Mouse (Mus musculus) embryonic stem cell, embryonic (primary cell): Measurements from ENCODE around the gene Hmcn1.

Experiments
- CTCF ChIA-PET, 4 experiments: fragments of 300-600 bp in 2 of 4; fragments of 350-600 bp in 2 of 4; sonication (Branson Sonifier 250); formaldehyde crosslinking; loops; one replicate each; lab custom pipeline; 2022; ENCODE audit warnings: inconsistent platforms in 2 of 4; lab: Charles Lee
- POLR2A ChIA-PET, 4 experiments: fragments of 300-600 bp in 2 of 4; fragments of 350-600 bp in 2 of 4; sonication (Branson Sonifier 250); formaldehyde crosslinking; loops; one replicate each; lab custom pipeline; 2022; ENCODE audit warnings: antibody characterized with exemption in 4 of 4, inconsistent platforms in 1 of 4; lab: Charles Lee

Gene Hmcn1

DNA sequence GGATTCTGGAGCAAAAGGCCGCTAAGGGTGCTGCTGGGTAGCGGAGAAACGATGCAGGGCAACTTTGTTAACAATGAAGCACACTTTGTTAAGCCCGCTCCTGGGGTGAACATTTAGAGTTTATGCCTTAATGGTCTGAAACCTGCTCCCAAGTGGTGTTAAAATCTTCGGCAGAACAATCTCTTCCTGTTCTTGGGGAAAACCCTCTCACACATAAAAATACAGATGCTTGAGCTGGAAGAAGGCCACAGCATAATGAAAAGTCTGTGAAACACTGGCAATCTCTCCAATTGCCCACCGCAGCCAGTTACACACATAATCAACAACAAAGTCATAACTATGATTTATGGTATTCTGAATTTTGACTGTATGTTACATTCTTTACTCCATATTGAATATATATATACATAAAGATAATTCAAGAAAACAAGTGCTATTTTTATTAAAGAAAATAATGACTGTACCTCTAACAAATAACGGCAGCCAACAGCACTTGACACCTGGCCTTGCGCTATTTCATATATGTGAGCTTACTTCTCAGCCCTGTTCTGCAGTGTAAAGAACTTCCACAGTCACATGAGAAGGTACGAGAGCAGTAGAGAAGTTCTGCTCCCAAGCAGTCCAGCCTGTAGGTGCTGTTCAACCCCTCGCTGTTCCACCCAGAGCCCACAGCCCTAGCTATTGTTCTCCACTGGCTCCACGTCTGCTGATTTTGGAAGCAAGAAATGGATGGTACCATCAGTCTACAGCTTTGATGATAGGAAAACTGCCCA is 177.0 kb downstream of the Hmcn1 start:
- CTCF ChIA-PET: interaction anchor here in 1 of 4 experiments (0.8 to 1.0 kb wide), 2 partner anchors 36 to 1779 kb away, joined by 4 to 15 read pairs; no protein-coding TSS in a partner anchor
- POLR2A ChIA-PET: interaction anchor here in 1 of 4 experiments (0.7 kb wide), 1 partner anchor 13 kb away, joined by 3 read pairs; no protein-coding TSS in a partner anchor

DNA sequence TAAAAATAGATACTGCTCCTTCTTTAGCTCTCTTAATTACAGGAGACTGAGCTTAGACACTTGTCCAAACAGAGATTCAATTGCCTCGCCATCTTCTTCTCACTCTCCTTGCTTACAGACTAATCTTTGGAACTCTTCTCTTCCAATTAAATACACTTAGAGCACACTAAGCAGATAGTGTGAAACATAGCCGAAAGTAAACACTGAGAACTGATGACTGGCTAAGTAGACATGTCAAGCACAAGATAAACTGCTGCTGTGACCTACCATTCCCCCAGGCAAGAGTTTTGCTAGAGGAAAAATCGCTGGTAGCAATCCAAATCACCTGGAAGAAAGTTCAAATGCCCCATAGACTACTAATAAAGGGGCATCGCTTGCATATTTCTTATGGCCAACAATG is 178.3 kb downstream of the Hmcn1 start:
- CTCF ChIA-PET: no interaction called here

DNA sequence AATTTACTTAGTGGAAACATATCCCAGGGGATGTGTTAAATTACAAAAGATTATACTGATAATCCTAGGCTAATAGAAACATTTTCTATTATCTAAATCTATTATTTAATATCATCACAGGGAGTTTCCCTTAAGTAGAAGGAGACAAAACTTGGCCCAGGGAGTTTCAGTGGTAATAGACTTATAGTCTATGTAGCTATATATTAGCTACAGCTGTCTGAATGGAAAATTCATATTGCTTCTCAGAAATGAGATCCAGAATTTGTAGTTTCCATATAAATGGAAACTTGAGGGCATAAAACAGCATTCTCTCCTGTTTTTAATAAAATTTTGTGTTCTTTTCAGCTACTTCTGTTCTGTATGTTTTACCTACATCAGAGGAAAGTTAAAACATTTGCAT is 179.9 kb downstream of the Hmcn1 start:
- CTCF ChIA-PET: no interaction called here
- POLR2A ChIA-PET: no interaction called here

More for the DNA sequence above, 178.3 kb downstream of the Hmcn1 start:
- POLR2A ChIA-PET: no interaction called here

DNA sequence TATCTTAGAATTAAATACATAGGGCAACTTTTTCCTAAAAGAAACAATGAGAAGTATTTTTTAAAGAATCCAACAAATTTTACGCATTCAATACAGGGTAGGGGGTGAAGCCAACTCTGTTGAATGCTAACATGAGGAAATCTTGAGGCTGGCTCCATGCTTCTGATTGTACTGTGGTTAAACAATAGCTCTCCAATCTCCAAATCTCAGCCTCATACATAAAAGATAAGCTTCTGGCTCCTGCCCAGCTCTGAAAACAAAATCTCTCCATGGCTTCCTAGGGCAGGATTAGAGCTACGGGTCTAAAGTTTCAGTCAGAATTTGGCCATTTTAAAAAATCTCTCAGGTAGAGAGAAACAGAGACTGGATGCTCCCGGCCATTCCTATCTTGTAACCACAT is 186.4 kb downstream of the Hmcn1 start:
- ChIA-PET POLR2A (no interaction called here), CTCF (no interaction called here)

DNA sequence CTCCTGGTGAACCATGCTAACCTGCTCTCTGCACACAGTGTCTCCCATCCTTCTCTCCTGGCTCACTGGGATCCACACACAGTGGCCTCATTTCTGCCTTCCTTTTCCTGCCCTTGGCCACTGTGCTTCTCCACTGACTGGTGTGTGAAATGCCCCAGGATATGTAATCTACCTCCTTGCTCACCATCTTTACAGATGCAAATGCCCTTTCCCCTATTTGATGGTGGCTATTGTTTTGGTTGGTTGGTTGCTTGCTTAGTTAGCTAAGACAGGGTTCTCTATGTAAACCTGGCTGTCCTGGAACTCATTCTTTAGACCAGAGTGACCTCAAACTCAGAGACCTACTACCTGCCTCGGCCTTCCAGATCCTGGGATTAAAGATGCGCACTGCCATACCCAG is 187.8 kb downstream of the Hmcn1 start:
- ChIA-PET POLR2A (interaction anchor here in 1 of 4 experiments (0.8 kb wide), 1 partner anchor 195 kb away, joined by 3 read pairs; no protein-coding TSS in a partner anchor), CTCF (no interaction called here)

DNA sequence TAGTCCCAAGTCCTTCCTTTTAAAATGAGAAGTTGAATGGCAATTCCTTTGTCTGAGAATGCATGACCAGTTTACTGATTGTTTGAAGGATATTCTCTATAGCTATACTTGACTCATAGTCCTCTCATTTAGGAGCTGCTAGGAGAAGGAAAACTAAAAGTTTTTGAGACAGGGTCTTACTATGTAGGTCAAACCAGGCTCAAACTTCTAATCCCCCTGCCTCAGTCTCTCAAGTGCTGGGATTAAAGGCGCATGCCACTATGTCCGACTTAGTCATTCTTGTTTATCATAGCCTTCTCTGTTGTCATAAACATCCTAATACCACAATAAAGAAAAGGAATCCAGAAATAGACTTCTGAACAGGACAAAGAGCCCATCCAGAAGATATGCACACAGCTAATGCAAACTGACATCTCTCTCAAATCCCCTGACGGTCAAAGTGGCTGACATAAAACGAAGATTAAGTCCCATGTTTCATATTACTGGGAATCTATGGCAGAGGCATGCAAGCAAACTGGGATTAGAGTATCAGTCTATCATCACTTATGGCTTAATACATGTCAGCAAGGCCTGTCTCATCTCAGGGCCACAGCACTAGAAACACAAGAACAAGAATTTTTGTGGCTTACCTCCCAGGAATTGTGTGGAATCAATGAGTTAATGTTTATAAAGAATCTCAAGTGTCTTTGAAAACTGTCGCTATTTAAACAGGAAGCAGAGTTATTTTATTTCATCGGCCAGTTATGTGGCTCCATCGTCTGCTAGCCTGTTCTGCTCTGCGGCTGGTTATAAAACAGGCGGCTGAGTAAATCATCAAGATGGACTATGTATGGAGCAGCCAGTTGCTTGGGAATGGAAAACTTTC is 188.8 kb downstream of the Hmcn1 start:
- CTCF ChIA-PET: no interaction called here
- POLR2A ChIA-PET: no interaction called here

DNA sequence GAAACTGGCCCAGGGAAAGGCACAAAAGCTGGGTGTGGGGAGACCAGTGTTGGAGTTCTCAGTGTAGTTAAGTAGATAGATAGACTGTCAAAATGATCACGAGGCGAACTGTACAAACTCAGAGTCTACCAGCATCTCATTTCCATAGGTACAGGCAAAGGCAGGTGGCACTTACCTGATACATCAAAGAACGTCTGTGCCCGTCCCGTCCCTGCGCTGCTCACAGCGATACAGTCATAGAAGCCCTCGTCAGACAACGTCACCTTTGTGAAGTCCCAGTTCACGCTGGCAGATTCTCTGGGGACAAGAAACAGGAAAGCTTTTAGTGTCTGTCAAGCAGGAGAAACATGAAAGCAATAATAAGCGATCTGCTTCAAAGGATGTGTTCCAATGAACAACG is 190.6 kb downstream of the Hmcn1 start:
- ChIA-PET POLR2A (no interaction called here), CTCF (no interaction called here)

DNA sequence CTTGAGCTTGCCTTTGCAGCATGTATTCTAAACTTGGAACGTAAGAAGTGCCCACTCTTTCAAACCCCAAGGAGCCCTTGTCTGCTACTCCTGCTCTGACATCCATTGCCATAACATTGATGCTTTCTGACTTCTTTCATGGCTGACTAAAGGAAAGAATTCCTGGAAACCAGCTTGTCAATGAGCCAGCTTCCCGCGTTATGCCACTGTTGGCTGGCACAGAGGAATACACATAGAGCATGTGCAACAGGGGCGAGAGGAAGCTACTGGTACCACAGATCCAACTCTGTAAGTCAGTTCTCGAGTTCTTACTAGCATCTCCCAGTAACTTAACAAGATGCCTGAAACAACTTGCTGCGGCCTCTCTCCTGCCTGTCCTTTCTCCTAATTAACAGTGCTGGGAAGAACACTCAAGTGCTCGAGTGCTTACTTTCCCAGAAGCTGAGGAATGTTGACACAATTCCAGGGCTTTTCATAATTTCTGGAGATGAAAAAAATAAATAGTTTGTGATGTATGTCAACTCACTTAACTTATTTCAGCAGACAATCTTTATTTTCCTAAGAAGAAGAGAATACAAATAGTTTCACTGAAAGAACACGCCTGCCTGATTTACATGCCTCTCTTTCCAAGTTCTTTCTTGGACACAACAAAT is 192.5 kb downstream of the Hmcn1 start:
- POLR2A ChIA-PET: no interaction called here
- CTCF ChIA-PET: no interaction called here

DNA sequence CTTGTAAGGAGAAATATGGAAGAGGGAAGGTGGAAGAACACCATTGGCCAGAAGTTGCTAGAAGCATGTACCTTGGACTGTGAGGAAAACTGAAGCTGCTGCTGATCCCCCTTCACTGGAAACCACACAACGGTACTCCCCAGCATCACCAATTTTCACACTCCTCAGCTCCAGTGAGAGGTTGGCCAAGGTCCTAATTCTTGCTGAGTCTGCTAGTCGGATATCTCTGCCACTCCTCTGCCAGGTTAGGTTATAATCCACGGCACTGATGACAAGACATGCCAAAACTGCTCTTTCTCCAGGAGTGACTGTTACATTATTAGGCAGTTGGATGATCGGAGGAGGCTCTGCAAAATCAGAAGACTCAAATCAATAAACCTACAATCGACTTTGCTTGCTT is 194.6 kb downstream of the Hmcn1 start:
- ChIA-PET POLR2A (no interaction called here), CTCF (no interaction called here)

DNA sequence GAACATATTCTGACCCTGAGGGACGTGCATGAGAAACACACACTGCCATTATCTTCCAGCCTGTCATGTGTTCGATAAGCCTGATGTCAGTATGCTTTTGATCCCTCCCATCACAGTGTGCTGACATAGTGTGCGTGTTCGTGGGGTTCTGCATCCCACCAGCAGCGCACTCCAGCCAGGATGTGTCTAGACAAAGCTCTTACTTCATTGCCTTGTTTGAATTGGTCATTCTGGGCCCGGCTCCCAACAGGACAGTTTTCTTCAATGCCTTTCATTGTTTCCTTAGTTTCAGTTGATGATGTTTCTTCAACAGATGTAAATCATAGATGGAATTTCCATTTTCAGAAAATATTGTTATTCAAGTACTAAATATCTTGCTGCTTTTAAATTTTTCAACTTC is 206.5 kb downstream of the Hmcn1 start:
- POLR2A ChIA-PET: no interaction called here

DNA sequence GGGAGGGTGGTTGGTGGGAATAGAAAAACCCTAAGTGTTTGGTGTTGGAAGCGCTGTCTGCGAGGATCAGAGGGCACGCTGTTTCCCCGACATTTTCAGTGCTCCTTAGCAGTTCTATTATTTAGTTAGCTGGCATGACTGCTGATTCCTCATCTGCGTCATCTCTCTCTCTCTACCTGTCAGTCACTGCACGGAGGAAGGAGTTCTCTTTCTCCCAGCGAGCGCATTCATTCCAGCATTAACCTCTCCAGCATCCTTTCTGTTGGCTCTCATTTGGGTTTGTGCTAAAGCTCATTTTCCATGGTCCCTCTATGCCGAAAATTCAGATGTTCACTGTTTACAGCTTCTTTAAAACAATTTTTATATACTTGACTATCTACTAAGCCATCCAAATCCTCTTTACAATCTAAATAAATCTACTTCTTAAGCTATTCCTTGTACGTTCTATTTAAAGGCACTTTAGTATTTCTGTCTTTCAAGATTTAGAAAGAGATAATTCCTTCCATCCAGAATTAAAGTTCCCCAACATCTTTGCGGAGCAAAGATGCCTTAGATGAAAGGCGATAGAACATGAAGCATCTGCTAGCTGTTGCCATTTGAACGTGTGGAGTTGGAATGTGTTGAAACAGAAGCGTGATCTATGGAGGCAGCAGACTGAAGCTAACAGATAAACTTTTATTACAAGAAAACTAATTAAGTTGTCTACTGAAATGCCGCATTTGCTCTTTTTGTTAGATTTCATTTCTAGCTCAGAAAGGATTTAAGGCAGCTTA is 210.0 kb downstream of the Hmcn1 start:
- ChIA-PET CTCF (no interaction called here), POLR2A (interaction anchor here in 1 of 4 experiments (0.6 kb wide), 1 partner anchor 1288 kb away, joined by 5 read pairs; no protein-coding TSS in a partner anchor)

More for the DNA sequence above, 206.5 kb downstream of the Hmcn1 start:
- CTCF ChIA-PET: no interaction called here

DNA sequence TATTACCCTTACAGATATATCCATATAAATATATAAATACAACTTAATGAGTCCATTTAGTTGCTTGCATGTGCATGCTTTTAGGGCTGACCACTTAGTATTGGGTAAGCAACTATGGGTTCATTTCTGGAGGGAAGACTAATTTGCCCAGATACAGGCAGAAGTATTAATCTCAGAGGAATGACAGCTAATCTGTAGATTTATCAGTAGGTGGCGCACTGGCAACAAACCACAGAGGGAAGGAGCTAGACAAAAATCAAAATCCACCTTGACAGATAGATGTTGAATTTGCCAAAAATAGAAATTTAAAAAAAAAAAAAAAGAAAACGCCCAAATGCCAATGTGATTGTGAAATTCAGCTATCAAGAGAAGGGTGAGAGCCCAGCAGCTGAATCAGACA is 213.3 kb downstream of the Hmcn1 start:
- POLR2A ChIA-PET: interaction anchor here in 2 of 4 experiments (0.6 kb wide), 2 partner anchors 130 to 616 kb away, joined by 3 to 4 read pairs; no protein-coding TSS in a partner anchor
- CTCF ChIA-PET: interaction anchor here (0.5 to 1.9 kb wide), 29 partner anchors 11 to 1913 kb away, joined by 3 to 15 read pairs (median 4); partner anchors contain the start of gene Hmcn1 (in 3 of the 4)

DNA sequence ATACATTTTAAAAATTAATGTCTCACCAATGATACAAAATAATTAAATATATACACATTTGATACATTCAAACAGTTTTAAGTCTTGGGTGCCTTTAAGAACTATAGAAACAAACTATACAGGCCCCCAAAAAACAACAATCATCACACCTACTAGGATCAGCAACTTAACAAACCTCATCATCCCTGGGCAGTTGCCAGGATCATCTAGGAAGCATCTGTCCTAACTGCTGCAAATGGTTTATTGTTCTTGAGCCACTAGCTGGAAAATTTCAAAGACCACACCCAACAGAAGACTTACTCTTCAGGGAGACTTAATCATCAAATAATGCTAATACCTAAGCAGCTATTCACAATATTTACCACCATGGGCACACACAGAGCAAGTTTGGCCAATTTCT is 216.5 kb downstream of the Hmcn1 start:
- ChIA-PET POLR2A (no interaction called here), CTCF (interaction anchor here in 1 of 4 experiments (0.6 kb wide), 1 partner anchor 230 kb away, joined by 3 read pairs; no protein-coding TSS in a partner anchor)

DNA sequence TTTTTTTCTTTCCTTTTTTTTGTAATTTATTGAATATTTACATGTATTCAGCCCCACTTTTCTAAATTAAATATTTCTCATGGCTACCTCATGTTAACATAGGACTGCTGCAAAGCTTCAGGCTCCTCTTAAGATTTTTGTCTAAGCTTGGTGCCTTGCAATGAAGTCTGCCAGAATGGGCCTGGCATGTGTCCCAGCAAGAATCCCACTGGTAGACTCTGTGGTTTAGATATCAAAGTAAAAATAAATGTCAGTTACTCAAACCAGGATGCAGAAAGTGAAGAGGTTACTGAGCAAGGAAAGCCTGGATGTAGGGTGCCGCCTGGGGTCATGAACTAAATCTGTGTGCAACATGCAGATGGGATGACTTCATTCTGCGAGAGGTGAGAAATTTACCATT is 217.5 kb downstream of the Hmcn1 start:
- CTCF ChIA-PET: no interaction called here
- POLR2A ChIA-PET: no interaction called here

DNA sequence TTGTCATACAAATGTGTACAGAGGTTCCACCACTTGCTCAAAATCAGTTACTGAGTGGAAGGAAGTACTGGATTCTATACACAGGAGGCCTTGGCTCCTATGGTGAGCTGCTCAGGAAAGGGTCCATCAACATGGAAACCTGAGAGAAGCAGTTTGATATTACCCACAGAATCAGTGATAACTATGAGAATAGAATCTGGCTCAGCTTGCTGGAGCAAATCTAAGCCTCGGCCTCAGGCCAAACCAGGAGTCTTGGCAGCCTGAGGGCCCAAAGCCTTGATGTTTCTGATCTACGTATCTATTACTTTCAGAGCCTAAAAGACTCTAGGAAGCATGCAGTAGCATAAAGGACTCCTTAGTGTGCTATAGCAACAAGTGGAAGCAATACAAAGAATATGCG is 220.3 kb downstream of the Hmcn1 start:
- POLR2A ChIA-PET: no interaction called here
- CTCF ChIA-PET: no interaction called here

DNA sequence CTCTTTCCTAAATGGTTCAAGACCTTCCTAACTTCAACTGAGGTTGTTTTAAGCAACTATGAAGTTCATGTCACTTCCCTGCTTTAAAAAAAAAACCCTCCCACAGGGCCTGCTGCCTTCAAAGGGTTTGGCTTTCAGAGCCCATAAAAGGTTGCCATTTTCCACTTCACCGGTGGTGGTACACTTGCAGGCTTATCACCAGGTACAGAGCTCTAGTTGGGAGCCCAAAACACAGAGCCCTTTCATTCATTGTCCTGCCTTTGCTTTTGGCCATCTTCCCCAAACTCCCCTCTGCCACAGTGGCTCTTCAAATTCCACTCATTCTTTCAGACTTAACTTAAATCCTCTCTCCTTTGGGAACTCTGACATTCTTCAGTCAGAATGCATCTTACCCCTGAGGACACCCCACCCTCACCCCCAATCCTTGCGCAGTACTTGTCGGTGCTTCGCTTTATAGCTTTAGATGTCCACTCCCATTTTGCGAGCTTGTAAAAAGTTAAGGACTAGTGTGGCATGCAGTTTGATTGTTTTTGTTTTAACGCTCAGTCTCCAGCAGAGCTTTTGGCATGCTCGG is 222.2 kb downstream of the Hmcn1 start:
- CTCF ChIA-PET: no interaction called here
- POLR2A ChIA-PET: interaction anchor here in 2 of 4 experiments (0.5 to 0.7 kb wide), 3 partner anchors 14 to 82 kb away, joined by 3 to 7 read pairs (median 3); no protein-coding TSS in a partner anchor

DNA sequence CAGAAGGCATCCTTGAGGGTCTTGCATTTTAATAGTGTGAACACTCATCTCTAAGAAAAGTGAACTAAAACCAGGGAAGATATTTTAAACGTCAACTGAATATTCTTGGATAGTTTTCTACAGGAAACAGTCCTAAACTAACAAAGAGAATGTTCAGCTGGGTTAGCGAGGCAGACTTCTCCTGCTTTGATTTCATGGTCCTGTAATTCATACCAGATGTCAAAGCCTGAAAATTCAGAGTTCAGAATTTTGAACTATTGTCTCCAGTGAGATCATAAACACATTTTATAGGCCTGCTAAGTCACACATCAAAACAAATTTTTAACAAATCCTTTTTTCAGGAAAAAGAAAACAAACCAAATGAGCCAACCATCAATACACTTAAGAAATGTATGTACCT is 223.4 kb downstream of the Hmcn1 start:
- POLR2A ChIA-PET: no interaction called here
- CTCF ChIA-PET: no interaction called here

DNA sequence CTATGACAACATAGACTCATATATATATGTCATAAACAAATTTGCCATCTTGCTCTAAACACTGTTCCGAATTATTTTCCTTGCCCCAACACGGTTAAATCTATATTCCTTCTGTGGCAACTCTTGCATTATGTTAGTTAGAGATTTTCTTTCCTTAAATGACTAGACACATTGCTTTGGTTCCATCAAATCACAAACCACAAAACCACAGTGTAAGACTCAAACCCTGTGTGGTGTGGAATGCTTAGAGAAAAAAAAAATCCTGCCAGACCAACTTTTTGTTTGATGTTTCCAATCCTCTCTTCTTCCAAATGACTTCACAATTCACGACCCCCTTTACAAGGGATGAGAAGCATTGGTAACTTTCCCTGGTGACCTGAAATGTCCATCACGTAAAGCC is 231.6 kb downstream of the Hmcn1 start:
- POLR2A ChIA-PET: no interaction called here
- CTCF ChIA-PET: no interaction called here
